Mouse (Mus musculus) cerebellum, adult 9-10 months (tissue): ENCODE measurements around the gene Rhag.

ENCODE experiments used
- DNase-seq: peaks from one replicate; pipeline ENCODE4 v3.0.0; 2022

The Rhag gene

DNA sequence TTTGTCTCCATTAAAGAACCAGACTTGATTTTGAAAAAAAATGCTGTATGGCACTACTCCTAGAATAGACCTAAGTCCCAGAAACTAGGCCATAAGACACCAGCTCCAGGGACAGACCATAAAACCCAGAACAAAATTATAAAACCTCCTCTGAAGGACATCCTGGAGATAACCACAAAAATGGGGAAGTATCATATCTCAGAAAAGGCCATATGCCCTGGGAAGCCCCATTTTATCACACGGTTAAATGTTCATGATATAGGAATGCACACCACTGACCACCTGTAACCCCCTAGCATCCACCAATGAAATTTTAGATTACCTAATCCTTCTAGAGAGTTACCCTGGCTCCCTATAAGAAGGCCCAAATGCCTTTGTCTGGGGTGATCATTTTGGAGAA lies 64.6 kb downstream of the Rhag start:
- DNase-seq = no peak

DNA sequence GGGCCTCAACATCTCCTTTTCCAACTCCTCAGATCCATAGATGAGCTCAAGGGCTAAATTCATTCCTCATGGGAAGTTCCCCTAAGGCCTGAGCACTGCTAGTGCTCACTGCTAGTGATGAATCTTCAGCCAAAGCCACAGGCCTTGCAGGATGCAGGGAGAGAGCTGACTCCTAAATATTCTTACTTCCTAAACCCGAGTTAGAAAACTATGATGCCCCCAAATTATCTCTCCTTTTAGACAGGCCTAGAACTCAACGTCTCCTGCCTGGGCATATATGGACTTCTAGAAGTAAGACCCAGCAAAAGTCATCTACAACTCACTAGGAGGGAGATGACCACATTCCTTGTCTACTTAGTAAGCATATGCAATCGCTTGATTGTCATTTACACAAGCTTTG lies 66.8 kb downstream of the Rhag start:
- no peak for DNase-seq

DNA sequence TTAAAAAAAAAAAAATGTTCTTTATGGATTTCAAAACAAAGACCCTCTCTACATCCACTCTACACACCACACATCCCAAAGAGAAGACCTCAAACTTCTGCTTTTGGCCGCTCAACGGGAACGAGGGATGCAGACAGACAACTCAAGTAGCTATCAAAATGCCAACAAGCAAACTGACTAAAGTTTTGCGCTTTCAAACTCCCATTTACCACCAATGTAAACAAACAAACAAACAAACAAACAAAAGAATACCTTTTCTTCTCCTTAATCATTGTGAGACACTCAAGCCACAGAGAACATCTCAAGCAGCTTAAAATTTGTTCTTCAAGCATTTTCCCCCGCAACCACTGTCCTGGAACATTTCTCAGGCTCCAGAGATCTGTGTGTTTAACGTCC lies 68.6 kb downstream of the Rhag start:
- no peak for DNase-seq

DNA sequence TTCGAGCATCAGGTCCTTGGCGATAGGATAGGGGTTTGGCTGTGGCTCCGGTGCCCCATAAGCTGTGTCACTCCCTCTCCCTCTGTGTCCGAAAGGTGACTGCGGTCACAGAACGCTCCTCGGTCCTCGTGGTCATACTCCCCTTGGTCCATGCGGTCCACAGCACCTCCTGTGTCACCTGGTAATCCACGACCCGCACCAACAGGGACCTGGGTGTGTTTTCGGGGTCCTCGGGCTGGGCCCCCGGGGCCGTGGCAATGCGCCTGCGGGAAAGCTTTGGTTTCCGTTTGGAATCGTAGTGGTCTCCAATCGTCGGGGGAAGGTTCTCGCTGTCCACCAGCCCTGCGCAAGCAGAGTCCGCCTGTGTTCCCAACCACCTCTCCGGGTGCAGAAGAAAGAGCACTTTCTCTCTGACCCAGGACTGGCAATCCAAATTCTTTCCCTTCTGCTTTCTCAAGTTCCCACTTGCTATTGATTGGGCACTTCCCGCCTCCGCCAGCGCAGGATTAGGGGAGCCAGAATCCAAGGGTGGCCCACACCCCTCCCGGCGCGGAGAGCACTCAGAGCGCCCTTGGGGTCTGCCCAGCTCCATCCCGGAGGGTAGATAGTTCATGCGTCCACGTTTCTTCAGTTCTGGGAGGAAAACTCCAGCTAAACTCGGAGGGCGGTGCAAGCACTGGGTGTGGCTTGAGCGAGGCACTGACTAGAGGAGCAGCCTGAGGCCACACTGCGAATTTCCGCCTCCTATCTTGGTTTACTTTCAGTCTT lies 69.2 kb downstream of the Rhag start, which contains the start of gene 9130008F23Rik:
Gene 9130008F23Rik (minus strand): TSS at position 636 of the 768 bp plus-strand sequence.
- DNase-seq = no peak

DNA sequence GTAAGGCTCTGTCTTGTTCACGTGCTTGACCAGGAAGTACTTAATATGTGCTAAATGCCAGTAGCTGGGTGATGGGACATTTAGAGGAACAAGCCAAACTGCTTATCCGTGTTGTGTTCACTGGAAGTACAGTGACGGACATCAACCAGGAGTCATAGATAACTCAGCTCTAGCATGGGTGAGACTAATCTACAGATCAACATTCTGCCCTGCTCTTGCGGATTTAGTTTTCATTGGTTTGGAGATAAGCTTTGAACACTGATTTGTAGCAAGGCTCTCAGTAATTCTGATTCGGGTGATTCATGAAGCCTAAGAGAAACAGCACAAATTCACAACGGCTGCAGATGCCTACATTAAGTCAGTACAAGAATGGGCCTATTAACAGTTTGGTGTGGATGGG lies 71.2 kb downstream of the Rhag start:
- no peak for DNase-seq

DNA sequence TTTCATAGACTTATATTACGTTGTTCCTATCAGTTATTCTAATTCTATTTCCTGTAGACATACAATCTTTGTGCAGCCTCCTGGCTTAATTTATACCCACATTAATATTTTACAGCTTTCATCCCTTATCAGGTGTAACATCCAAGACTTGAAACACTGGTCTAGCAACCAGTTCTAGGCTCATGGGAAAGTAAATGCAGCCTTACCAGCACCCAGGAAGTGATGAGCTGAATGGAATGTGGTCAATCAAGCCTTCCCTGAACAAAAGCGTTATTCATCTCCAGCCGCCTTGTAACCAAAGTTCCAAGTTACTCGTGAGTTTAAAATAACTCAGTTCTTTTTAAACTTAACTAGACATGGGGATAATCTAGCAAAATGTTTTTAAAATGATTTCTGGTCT lies 74.2 kb downstream of the Rhag start:
- DNase-seq = no peak

DNA sequence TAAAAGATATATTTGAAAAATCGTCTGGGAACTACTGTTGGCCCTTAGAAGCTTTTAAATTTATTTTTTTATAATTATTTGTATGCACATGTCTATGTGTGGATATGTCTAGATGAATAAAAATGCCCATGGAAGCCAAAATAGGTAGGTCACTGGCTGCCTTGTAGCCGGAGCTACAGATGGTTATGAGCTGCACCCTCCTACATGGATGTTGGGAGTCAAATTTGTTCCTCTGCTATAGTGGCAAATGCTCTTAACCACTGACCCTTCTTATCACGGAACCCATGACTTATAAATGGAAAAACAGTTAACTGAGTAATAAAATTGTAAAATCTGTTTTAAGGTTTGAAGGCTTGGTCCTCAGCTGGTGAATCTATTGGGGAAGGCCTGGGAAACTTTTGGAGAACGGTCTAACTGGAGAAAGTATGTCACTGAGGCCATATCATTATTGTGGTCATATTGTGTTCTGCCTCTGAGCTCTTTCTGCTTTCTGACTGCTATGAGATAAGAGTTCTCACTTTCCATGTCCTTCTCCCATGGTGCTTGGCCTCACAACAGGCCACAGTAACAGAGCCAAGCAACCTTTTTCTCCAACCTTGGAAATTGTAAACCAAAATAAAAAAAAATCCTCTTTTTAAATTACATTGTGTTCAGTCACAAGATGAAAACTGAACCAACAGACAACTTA lies 77.1 kb downstream of the Rhag start:
- DNase-seq = no peak
